Mouse (Mus musculus) right cerebral cortex, adult 18-20 months (tissue): ENCODE data around the gene Arhgap44.

Experiments
- DNase-seq: peaks from one replicate; pipeline ENCODE4 v3.0.0; 2022; ENCODE audit warnings: mixed read lengths

Arhgap44 gene

GRCm38 (mm10) chr11:64999685-65000084 is 163.1 kb downstream of the Arhgap44 start:
- peak; percentile 52 for DNase-seq

- no peak for DNase-seq
Observed at GRCm38 (mm10) chr11:64998439-64998838, 164.3 kb downstream of the Arhgap44 start.

- no peak for DNase-seq
Observed at GRCm38 (mm10) chr11:64988556-64988955, 174.2 kb downstream of the Arhgap44 start.

GRCm38 (mm10) chr11:64979489-64979845 is 183.3 kb downstream of the Arhgap44 start:
- DNase-seq, result no peak

- DNase-seq, result peak; percentile 98
Observed at GRCm38 (mm10) chr11:64978720-64979488, 183.9 kb downstream of the Arhgap44 start, which contains the start of gene Elac2. Gene Elac2, plus strand, starts transcription at chr11:64979038.

GRCm38 (mm10) chr11:64972418-64972817 is 190.3 kb downstream of the Arhgap44 start:
- DNase-seq, result no peak

- DNase-seq, result no peak
Observed at GRCm38 (mm10) chr11:64971471-64971988, 191.2 kb downstream of the Arhgap44 start.

- no peak for DNase-seq
Observed at GRCm38 (mm10) chr11:64968939-64969342, 193.8 kb downstream of the Arhgap44 start.

- peak; percentile 76 for DNase-seq
Observed at GRCm38 (mm10) chr11:64968507-64968906, 194.3 kb downstream of the Arhgap44 start.

GRCm38 (mm10) chr11:64962629-64963028 is 200.1 kb downstream of the Arhgap44 start:
- no peak for DNase-seq

- no peak for DNase-seq
Observed at GRCm38 (mm10) chr11:64956962-64957729, 205.6 kb downstream of the Arhgap44 start.
